Mouse (Mus musculus) forebrain, postnatal 0 days (tissue): ENCODE results near the gene Rab22a. TPM values are rescaled to one million over a fixed set of nuclear protein-coding genes. Genes with fewer than 3 reads are reported as not detected.

Experiments used
- ATAC-seq: fragments of 200-750 bp; cut with Nextera tagmentation; 2 replicates; pipeline ENCODE4 v1.8.0; 2017; ENCODE audit warnings: mild to moderate bottlenecking, moderate library complexity
- DNase-seq: peaks from one replicate; pipeline ENCODE4 v3.0.0-alpha.2; 2015
- H3K27ac ChIP-seq: fragments of 300-500 bp; sonication (generic); 2 replicates; pipeline ENCODE4 v1.5.1; 2014; ENCODE audit warnings: low read depth, mild to moderate bottlenecking, antibody characterized with exemption, low read length, moderate library complexity, mixed read lengths
- H3K27me3 ChIP-seq: fragments of 300-500 bp; sonication (generic); 2 replicates; pipeline ENCODE4 v1.6.1; 2014; ENCODE audit warnings: mild to moderate bottlenecking, low read length, mixed read lengths; ENCODE audit not compliant: insufficient read depth
- H3K36me3 ChIP-seq: fragments of 300-500 bp; sonication (generic); 2 replicates; pipeline ENCODE4 v1.6.1; 2014; ENCODE audit warnings: mild to moderate bottlenecking, moderate library complexity; ENCODE audit not compliant: insufficient read depth
- H3K4me1 ChIP-seq: fragments of 300-500 bp; sonication (generic); 2 replicates; pipeline ENCODE4 v1.6.1; 2014; ENCODE audit warnings: antibody characterized with exemption; ENCODE audit not compliant: insufficient read depth
- H3K4me2 ChIP-seq: fragments of 300-500 bp; sonication (generic); 2 replicates; pipeline ENCODE4 v1.6.1; 2014; ENCODE audit warnings: low read depth, mild to moderate bottlenecking, moderate library complexity
- H3K4me3 ChIP-seq: fragments of 300-500 bp; sonication (generic); 2 replicates; pipeline ENCODE4 v1.5.1; 2014; ENCODE audit warnings: low read depth, low read length, mixed read lengths
- H3K9ac ChIP-seq: fragments of 300-500 bp; sonication (generic); 2 replicates; pipeline ENCODE4 v1.6.1; 2014; ENCODE audit warnings: mild to moderate bottlenecking
- H3K9me3 ChIP-seq: fragments of 300-500 bp; sonication (generic); 2 replicates; pipeline ENCODE4 v1.6.1; 2016; ENCODE audit warnings: low read length
- CTCF ChIP-seq: sonication (generic); IDR thresholded peaks from 2 replicates; pipeline ENCODE4 v1.5.1; 2016; ENCODE audit warnings: antibody characterized with exemption, control low read depth, low read depth
- WGBS: fragments of 180-500 bp; shearing (Covaris S2); extraction: QIAGEN DNeasy Blood & Tissue Kit; methylation state at CpG from one replicate; pipeline ENCODE4 v1.1.7; 2014; 5-methylcytosine and 5-hydroxymethylcytosine counted together
- polyA plus RNA-seq: library from polyadenylated mRNA; unstranded; fragments of >200 nt; fragmentation: Nextera tagmentation; extraction: Ambion mirVana; gene quantifications from 2 replicates; pipeline ENCODE4 v1.2.1, GENCODE M21; 2015
- total RNA-seq: library from RNA; depleted of rRNA; stranded (reverse); fragments of >200 nt; gene quantifications from 2 replicates; pipeline ENCODE4 v1.2.3, GENCODE M21; 2014

The Rab22a gene
- total and polyA plus RNA-seq, 2 experiments from 2014 or later: 23.0 to 37.0 TPM

DNA sequence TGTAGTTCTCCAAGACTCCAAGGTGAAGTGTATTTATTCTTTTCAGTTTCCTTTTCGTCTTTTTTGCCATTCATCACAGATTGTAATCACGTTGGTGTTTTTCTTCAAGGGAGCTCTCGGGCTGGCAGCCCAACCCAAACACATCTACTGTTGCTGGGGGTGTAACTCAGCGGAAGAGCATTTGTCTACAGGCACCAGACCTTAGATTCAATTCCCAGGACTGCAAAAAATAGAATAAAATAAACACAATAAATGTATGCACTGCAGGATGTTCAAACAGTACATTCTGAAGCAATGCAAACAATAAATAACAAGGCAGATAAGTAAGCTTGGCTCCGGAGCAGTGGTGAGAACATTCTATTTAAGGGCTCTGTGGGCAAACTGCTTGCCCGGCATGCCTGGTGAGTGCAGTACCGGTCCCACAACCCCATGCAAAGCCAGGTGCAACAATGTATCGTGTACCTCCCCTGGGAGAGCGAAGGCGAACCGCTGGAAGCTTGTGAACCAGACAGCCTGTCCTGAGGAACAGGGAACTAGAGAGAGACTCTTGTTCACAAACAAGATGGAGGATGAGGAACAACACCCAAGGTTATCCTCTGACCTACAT lies 62.8 kb downstream of the Rab22a start:
- Histone ChIP-seq H3K36me3 (no peaks in the 10 kb centered on the region), H3K9ac (no peak overlapping the region), H3K4me1 (no peaks in the 10 kb centered on the region), H3K27ac (no peak overlapping the region), H3K4me3 (no peak overlapping the region), H3K27me3 (no peaks in the 10 kb centered on the region), H3K9me3 (no peaks in the 10 kb centered on the region), H3K4me2 (no peak overlapping the region)
- no peak for ATAC-seq
- DNase-seq: no peak
- WGBS: 73% methylated on average over 11 of the region's 11 CpGs
- TF ChIP-seq CTCF: no peak

DNA sequence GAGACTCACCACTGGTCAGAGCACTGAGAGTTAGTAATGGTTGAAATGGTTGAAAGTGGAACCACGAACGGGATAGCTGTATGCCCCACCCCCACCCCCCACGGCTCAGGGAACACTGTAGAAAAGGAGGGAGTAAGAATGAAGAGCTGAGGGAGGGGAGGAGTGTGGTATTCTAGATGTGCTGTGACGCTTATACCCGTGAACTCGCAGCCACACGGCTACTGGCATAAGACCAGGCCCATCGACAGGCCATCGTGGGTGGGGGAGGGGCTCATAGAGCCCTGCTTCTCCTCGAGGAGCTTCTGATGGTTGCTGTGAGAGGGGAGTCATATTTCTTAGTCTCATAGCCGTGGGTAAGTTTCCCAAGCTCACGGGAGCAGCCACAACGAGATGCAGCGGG lies 64.8 kb downstream of the Rab22a start:
- no peak overlapping the region for H3K27ac ChIP-seq
- no peak for TF ChIP-seq CTCF
- H3K4me2 ChIP-seq: no peak overlapping the region
- H3K9me3 ChIP-seq: no peaks in the 10 kb centered on the region
- WGBS: 54% methylated on average over 14 of the region's 14 CpGs
- no peaks in the 10 kb centered on the region for H3K4me1 ChIP-seq
- H3K27me3 ChIP-seq: no peaks in the 10 kb centered on the region
- no peak overlapping the region for H3K9ac ChIP-seq
- H3K36me3 ChIP-seq: no peaks in the 10 kb centered on the region
- ATAC-seq: no peak
- no peak for DNase-seq
- H3K4me3 ChIP-seq: no peak overlapping the region

DNA sequence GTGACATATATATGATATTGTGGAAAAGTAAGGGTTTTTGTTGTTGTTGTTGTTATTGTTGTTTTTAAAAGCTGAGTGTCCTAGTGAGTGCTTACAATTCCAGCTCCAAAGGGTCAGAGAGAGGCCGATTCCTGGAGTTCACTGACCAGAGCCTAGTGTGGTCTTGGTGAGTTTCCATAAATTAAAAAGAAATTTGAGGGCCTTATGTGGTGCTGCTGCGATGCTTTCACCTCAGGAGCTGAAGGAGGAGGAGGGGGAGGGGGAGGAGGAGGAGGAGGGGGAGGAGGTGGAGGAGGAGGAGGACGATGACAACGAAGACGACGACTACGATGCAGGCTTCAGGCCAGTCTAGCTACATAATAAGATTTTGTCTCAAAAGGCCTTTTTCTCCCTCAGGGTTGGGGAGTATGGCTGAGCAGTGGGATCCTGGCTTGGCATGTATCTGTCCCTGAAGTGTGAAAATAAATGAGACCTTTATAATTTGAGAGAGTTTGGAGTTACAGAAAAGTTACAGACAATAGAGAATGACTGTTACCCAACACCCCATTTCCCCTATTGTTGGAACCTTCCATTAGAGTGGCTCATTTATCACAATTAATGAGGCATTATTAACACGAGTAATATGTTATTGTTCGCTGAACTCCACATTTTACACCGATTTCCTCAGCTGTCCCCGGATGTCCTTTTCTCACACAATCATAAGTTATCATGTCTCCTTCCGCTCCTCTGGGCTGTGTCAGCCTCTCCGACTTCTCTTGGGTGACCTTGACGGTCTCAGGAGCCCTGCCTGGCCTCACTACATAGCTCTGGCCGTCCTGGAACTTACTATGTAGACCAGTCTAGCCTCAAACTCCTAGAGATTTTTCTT lies 65.6 kb downstream of the Rab22a start:
- ATAC-seq (no peak), DNase-seq (no peak)
- Histone ChIP-seq H3K9ac (no peak overlapping the region), H3K4me3 (no peak overlapping the region), H3K27ac (no peak overlapping the region), H3K27me3 (no peaks in the 10 kb centered on the region), H3K9me3 (no peaks in the 10 kb centered on the region), H3K4me1 (0 out of 2 replicates have a peak, but pooled peaks cover 1% of the 10 kb centered on the region), H3K36me3 (no peaks in the 10 kb centered on the region), H3K4me2 (no peak overlapping the region)
- 51% methylated on average over 15 of the region's 15 CpGs for WGBS
- TF ChIP-seq CTCF: no peak

DNA sequence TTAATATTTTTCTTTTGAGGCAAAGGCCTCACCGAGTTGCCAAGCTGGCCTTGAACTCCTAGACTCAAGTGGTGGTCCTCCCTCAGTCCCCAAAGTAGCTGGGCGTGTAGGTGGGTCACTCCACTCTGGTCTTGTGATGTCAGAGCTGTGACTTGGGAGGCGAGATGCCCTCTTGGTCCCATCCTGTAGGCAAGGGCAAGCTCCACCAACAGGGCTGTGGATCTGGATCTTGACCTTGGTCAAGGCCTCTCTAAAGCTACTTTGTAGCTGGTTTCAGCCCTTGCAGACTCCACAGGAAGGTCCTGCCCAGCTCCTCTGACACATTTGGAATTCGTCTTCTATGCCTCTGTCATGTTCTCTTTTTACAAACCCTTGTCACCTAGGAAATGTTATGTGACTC lies 66.3 kb downstream of the Rab22a start:
- H3K4me2 ChIP-seq: no peak overlapping the region
- WGBS: 87% methylated on average over 4 of the region's 4 CpGs
- H3K4me3 ChIP-seq: no peak overlapping the region
- H3K27ac ChIP-seq: no peak overlapping the region
- H3K36me3 ChIP-seq: no peaks in the 10 kb centered on the region
- no peaks in the 10 kb centered on the region for H3K9me3 ChIP-seq
- ATAC-seq (no peak), DNase-seq (no peak)
- no peaks in the 10 kb centered on the region for H3K27me3 ChIP-seq
- no peak for TF ChIP-seq CTCF
- 0 out of 2 replicates have a peak, but pooled peaks cover 3% of the 10 kb centered on the region for H3K4me1 ChIP-seq
- no peak overlapping the region for H3K9ac ChIP-seq

DNA sequence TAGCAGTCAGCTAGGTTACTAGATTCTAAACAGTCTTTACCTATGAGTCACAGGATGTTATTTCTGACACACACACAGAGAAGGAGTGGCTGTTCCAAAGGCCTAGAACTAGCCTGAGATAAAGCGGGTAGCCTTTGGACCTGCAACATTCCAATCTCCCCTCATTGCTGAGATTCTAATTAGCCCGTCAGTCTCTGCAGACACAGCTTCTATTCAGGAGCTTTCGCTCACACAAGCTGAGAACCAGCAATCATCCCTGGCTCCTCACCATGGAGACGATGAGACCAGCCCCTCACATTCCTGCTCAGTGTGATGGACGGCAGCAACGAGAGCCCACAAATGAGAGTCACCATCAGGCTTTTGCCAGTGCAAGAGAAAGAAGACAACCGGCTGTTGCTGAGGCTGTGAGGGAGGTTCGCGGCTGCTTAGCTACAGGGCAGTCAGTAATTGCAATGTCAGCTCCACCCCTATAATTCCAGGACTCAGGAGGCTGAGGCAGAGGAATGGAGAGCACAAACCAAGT lies 70.9 kb downstream of the Rab22a start:
- WGBS: 4% methylated on average over 9 of the region's 9 CpGs
- no peak for TF ChIP-seq CTCF
- Histone ChIP-seq H3K9me3 (no peaks in the 10 kb centered on the region), H3K4me3 (no peak overlapping the region), H3K36me3 (no peaks in the 10 kb centered on the region), H3K4me1 (0 out of 2 replicates have a peak, but pooled peaks cover 3% of the 10 kb centered on the region), H3K4me2 (no peak overlapping the region), H3K27me3 (no peaks in the 10 kb centered on the region), H3K9ac (no peak overlapping the region), H3K27ac (0 out of 2 replicates have a peak overlapping the region, but pooled peaks have one; percentile 30)
- peak; percentile 59 for DNase-seq
- ATAC-seq: peak; percentile 91

DNA sequence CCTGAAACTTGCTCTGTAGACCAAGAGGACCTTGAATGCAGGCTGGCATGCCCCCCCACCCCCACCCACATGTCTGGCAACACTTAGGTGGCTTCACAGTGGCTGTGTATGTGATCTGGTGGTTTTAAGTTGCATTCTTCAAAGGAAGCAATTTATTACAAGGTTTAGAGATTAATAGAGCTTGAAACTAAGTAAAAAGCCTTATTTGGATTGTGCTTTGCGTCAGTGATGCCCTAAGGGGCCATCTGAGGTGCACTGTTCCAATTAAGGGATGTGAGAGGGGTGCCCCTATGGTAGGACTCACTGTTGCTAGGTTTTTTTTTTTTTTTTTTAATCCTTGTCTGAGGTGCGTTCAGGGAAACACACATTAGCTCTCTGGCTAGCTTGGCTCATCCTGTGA lies 74.9 kb downstream of the Rab22a start:
- no peak for TF ChIP-seq CTCF

More for the DNA sequence above, 74.9 kb downstream of the Rab22a start:
- H3K27me3 ChIP-seq: no peaks in the 10 kb centered on the region
- H3K4me1 ChIP-seq: peaks cover 11% of the 10 kb centered on the region
- no peak overlapping the region for H3K27ac ChIP-seq
- no peak overlapping the region for H3K4me3 ChIP-seq
- ATAC-seq (no peak), DNase-seq (no peak)
- H3K4me2 ChIP-seq: no peak overlapping the region
- H3K9me3 ChIP-seq: no peaks in the 10 kb centered on the region
- H3K36me3 ChIP-seq: no peaks in the 10 kb centered on the region
- no peak overlapping the region for H3K9ac ChIP-seq
- 53% methylated on average over 2 of the region's 2 CpGs for WGBS
